Mouse (Mus musculus): ENCODE measurements at regions not wholly inside any gene's neighbourhood (a gene's known extent, or its start where the extent isn't known, plus 50 kb on each side); places are given as distances from the start of the nearest gene placed in this dataset.

DNA sequence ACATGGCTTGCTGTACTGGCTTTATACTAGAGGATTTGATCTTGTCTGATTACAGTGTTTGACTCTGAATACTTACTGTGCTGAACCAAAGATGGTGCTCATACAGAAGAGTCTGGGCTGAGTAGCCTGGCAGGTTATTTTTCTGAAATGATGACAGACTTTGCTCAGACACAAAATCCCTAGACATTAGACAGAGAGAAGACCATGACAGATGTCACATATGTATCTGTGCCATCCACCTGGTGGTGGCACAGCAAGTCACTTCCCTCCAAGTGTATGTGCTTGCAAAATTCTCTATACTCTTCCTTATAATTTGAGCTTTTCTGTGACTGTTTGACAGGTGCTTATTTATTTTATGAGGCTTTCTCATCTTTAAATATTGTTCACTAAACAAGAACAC is 80.7 kb downstream of the Gm7361 start:
- H3K9ac ChIP-seq: no peak overlapping the region
- ATAC-seq (ENCODE audit: low FRiP score, low read depth): no peak
- no peak overlapping the region for H3K27ac ChIP-seq (replicated peaks)
- H3K36me3 ChIP-seq: no peaks in the 10 kb centered on the region
- H3K4me3 ChIP-seq: no peak overlapping the region
- H3K27me3 ChIP-seq: no peaks in the 10 kb centered on the region
- no peak overlapping the region for H3K4me2 ChIP-seq
- H3K4me1 ChIP-seq (replicated peaks): no peaks in the 10 kb centered on the region
- no peaks in the 10 kb centered on the region for H3K9me3 ChIP-seq

DNA sequence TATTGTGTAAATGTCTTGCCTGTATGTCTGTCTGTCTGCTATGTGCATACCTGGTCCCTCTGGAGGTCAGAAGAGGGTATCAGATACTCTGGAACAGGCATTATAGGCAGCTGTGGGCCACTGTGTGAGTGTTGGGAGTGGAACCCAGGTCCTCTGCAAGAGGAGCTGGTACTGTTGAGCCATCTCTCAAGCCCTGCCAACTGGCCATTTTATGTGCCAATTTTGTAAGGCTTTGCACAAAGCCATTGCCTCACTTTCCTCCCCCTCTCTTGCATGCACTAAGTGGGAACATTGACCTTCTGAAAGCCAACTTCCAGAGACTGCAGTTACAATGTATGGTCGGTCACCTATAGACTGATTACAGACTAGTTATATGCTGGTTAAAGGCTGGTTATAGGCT is 81.8 kb downstream of the Gm7361 start:
- Histone ChIP-seq H3K36me3 (no peaks in the 10 kb centered on the region), H3K27ac (replicated peaks) (no peak overlapping the region), H3K9ac (no peak overlapping the region), H3K27me3 (no peaks in the 10 kb centered on the region), H3K4me2 (no peak overlapping the region), H3K9me3 (no peaks in the 10 kb centered on the region), H3K4me1 (replicated peaks) (no peaks in the 10 kb centered on the region), H3K4me3 (no peak overlapping the region)
- WGBS: 93% methylated on average over 1 of the region's 1 CpGs
- no peak for ATAC-seq (ENCODE audit: low FRiP score, low read depth)

DNA sequence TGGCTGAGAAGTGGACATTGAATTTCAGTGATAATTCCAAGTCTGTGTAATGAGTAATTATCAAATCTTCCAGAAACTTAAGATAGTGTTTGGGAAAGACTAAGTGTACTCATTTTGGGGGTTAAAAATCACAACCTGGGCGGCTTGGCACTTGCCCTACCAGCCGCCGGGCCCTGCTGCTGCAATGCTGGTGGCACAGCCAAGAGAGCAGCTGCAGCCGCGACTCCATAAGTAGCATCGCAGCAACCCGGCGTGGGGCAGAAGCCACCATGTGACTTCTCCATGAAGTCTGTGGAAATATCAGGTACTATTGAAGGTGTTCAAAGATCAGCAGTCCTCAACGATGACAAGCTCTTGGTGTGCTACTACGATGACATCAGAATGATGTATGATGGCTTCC is 97.7 kb downstream of the Gm7361 start:
- WGBS: 94% methylated on average over 10 of the region's 10 CpGs
- Histone ChIP-seq H3K4me2 (no peak overlapping the region), H3K9me3 (no peaks in the 10 kb centered on the region), H3K4me3 (no peak overlapping the region), H3K27me3 (no peaks in the 10 kb centered on the region), H3K4me1 (replicated peaks) (no peaks in the 10 kb centered on the region), H3K36me3 (no peaks in the 10 kb centered on the region), H3K27ac (replicated peaks) (no peak overlapping the region), H3K9ac (no peak overlapping the region)
- no peak for ATAC-seq (ENCODE audit: low FRiP score, low read depth)

DNA sequence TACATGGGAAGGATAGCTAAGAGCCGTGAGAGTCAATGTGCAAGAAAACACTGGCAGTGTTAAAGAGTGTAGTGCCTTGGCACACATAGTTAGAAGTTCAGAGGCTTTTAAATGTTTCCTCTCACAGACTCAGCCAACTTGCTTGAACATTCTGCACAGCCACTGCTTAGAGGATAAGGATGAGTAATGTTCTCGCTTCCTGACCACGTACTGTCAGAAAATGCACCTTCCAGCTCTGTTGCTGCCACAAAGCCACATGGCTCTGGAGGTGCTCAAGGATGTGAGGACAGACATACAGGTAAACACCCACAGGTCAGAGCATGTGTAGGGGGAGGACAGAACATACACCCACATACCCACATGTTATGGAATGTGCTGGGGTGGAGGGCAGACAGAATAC is 101.6 kb downstream of the Gm7361 start:
- ATAC-seq (ENCODE audit: low FRiP score, low read depth): no peak
- no peak overlapping the region for H3K27ac ChIP-seq (replicated peaks)
- H3K36me3 ChIP-seq: no peaks in the 10 kb centered on the region
- WGBS: 95% methylated on average over 3 of the region's 3 CpGs
- no peaks in the 10 kb centered on the region for H3K4me1 ChIP-seq (replicated peaks)
- H3K9me3 ChIP-seq: no peaks in the 10 kb centered on the region
- no peak overlapping the region for H3K4me2 ChIP-seq
- no peak overlapping the region for H3K4me3 ChIP-seq
- H3K27me3 ChIP-seq: no peaks in the 10 kb centered on the region
- no peak overlapping the region for H3K9ac ChIP-seq

DNA sequence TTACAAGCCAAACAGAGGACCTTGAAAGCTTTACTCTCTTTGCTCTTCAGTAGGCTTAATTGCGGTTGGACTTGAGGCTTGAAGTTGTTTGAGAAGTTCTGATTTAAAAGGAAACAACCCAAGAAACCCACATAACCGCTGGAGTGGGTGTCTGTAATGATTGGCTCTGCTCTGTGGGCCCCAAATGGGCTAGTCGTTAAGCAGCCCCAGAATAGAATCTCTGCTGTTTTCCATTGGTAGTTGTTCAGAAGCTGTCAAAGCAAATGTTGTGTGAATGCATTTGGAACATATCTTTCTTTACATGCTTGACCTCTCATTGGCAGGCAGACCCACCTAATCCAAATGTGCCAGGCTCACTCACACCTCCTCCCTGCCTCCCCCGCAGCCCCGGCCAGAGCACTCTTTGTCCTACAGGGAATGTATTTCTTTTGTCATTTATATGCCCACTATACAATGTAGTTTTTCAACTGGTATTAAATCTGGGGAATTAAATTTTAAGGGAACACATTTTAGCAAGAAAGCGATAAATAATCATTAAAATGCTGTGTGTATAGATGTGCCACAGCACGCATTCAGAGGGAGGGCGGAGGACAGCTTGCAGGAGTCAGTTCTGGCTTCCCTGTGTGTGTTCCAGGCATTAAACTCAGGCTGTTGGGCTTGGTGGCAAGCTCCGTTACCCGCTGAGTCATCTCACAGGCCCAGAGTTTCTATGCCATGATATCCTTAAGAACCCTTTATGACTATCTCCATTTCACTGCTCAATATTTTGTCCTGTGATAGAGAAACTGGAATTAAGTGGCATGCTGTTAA is 116.9 kb downstream of the Gm7361 start:
- 65% methylated on average over 10 of the region's 10 CpGs for WGBS
- no peak overlapping the region for H3K27ac ChIP-seq (replicated peaks)
- no peaks in the 10 kb centered on the region for H3K9me3 ChIP-seq
- H3K36me3 ChIP-seq: no peaks in the 10 kb centered on the region
- ATAC-seq (ENCODE audit: low FRiP score, low read depth): no peak
- no peak overlapping the region for H3K9ac ChIP-seq
- no peaks in the 10 kb centered on the region for H3K27me3 ChIP-seq
- no peak overlapping the region for H3K4me2 ChIP-seq
- no peaks in the 10 kb centered on the region for H3K4me1 ChIP-seq (replicated peaks)
- no peak overlapping the region for H3K4me3 ChIP-seq

DNA sequence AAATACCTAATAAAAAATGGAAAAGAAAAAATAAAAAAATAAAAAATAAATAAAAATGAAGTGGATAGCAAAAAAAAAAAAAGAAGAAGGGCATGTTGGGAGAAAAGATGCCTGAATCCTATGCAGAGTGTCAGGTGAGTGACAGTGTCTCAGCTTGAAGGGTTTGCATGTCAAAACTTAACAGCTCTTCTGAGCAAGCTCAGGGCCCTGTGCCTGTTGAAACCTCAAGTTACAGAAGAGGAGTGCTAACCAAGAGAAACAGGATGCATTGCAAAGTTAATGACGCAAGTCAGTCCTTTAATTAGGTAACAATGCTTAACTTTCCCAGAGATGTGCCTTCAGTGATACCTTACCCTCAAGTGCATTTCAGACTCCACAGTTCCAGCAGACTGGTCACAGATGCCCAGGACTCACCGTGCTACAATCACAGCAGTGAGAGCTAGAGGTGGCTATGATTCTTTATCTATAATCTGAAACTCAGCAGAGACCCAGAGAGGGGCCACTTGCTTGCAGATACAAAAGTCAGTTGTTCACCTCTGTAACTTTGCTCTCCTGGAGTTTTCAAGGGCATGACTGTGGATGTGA is 149.7 kb downstream of the Gm7361 start:
- no peak for ATAC-seq (ENCODE audit: low FRiP score, low read depth)
- WGBS: 82% methylated on average over 2 of the region's 2 CpGs

DNA sequence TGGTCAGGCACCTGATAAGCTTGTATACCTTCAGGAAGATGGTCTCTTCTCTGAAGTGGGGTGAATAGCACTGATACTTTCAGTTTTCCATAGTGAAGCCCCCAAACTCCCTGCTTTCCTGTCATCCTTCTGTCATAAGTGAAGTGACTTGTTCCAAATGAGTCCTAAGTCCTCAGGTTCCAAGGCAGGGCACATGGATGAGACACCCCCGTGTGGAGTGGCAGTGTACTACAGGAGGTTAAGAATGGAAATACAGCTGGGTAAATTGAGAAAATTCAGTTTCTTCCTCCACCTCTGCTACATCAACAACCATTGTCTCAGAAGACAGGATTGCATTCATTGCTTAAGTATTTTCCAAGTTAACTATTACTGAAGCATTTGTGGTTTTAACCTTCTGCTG is 155.7 kb downstream of the Gm7361 start:
- Histone ChIP-seq H3K9ac (no peak overlapping the region), H3K9me3 (no peaks in the 10 kb centered on the region), H3K36me3 (no peaks in the 10 kb centered on the region), H3K4me2 (no peak overlapping the region), H3K27ac (replicated peaks) (no peak overlapping the region), H3K4me1 (replicated peaks) (0 out of 2 replicates have a peak, but pooled peaks cover 2% of the 10 kb centered on the region), H3K4me3 (no peak overlapping the region), H3K27me3 (no peaks in the 10 kb centered on the region)
- 48% methylated on average over 1 of the region's 1 CpGs for WGBS
- ATAC-seq (ENCODE audit: low FRiP score, low read depth): no peak

More for the DNA sequence above, 149.7 kb downstream of the Gm7361 start:
- H3K9me3 ChIP-seq: no peaks in the 10 kb centered on the region
- H3K9ac ChIP-seq: no peak overlapping the region
- H3K4me1 ChIP-seq (replicated peaks): no peaks in the 10 kb centered on the region
- no peaks in the 10 kb centered on the region for H3K27me3 ChIP-seq
- no peak overlapping the region for H3K4me2 ChIP-seq
- no peak overlapping the region for H3K27ac ChIP-seq (replicated peaks)
- no peaks in the 10 kb centered on the region for H3K36me3 ChIP-seq
- H3K4me3 ChIP-seq: no peak overlapping the region

DNA sequence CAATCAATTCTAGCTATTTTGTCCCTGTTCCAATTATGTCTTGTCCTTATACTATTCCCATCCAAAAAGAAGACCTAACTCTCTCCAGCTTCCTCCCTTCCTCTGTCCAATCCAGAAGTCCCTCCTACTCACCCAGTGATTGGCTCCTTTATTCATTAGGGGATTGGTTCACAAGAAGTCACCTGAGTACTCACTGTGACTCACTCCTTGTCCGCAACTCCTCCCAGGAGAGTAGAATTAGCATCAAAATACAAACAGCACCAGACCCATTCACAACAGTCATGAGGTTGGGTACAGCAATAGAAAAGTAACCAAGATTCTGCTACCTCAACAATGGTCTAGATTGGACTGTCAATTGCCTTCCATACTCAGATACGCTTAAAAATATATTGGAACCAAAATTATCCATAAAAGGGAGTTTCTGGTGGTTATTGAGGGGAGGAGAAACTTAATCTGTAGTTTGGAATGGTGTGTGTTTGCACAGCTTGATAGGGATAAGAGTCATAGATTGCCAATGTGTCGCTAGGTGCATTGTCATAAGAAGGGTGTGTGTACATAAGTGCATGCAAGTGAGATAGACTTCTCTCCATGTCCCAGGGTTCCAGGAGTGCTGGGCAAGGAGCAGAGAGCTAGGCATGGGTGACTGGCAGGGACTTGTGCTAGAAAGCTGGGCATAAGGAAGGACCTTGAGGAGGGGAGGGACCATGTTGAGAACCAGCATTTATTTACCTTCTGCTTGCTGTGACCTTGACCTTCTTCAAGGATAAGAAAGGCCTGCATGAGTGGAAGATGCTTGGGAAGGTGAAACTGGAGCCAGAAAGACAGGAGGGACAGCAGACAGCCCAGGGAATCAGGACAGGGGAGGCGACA is 187.1 kb downstream of the Gm7361 start:
- no peak overlapping the region for H3K4me2 ChIP-seq
- no peaks in the 10 kb centered on the region for H3K36me3 ChIP-seq
- ATAC-seq (ENCODE audit: low FRiP score, low read depth): no peak
- WGBS: 88% methylated on average over 4 of the region's 4 CpGs
- H3K27me3 ChIP-seq: no peaks in the 10 kb centered on the region
- H3K4me3 ChIP-seq: no peak overlapping the region
- no peaks in the 10 kb centered on the region for H3K4me1 ChIP-seq (replicated peaks)
- H3K9me3 ChIP-seq: no peaks in the 10 kb centered on the region
- H3K9ac ChIP-seq: no peak overlapping the region
- H3K27ac ChIP-seq (replicated peaks): no peak overlapping the region

DNA sequence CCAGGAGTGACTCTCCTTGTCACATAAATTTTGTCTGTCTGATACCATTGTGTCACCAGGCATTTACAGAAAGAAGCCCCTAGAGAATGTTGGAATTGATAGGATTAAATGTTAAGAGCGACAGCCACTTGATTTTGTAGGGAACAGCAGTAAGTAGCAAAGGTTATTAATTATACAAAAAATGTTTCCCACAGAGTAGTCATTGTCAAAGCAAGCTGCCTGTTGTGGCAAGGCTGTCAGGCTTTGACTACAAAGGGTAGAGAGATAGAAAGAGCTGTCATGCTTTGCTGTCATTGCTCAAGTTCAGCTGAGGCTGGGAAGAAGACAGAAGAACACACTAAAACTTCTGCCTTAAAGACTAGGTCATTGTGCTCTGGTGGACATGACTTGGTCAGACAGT is 193.8 kb downstream of the Gm7361 start:
- Histone ChIP-seq H3K9ac (no peak overlapping the region), H3K9me3 (no peaks in the 10 kb centered on the region), H3K27me3 (no peaks in the 10 kb centered on the region), H3K36me3 (no peaks in the 10 kb centered on the region), H3K4me3 (no peak overlapping the region), H3K27ac (replicated peaks) (no peak overlapping the region), H3K4me1 (replicated peaks) (no peaks in the 10 kb centered on the region), H3K4me2 (no peak overlapping the region)
- 40% methylated on average over 1 of the region's 1 CpGs for WGBS
- ATAC-seq (ENCODE audit: low FRiP score, low read depth): no peak

DNA sequence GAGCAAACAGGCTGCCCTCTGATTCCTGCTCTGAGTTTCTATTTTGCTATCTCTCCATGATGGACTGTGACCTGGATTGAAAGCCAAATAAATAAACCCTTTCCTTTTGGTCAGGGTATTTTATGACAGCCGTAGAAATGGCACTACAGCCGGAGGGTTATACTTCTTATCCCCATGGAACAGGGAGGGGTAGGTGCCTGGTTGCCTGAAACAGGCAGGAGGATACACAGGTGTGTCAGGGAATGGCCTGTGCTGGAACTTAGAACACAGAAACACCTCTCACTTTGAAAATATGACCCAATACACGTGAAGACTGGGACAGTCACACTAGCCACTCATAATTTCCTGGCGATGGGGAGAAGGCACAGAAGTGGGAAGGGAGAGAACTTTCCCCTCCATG is 200.1 kb downstream of the Gm7361 start:
- 86% methylated on average over 4 of the region's 4 CpGs for WGBS
- H3K36me3 ChIP-seq: no peaks in the 10 kb centered on the region
- no peak overlapping the region for H3K4me2 ChIP-seq
- H3K9me3 ChIP-seq: no peaks in the 10 kb centered on the region
- no peaks in the 10 kb centered on the region for H3K4me1 ChIP-seq (replicated peaks)
- H3K9ac ChIP-seq: no peak overlapping the region
- no peak overlapping the region for H3K4me3 ChIP-seq
- ATAC-seq (ENCODE audit: low FRiP score, low read depth): no peak
- no peak overlapping the region for H3K27ac ChIP-seq (replicated peaks)
- H3K27me3 ChIP-seq: no peaks in the 10 kb centered on the region

DNA sequence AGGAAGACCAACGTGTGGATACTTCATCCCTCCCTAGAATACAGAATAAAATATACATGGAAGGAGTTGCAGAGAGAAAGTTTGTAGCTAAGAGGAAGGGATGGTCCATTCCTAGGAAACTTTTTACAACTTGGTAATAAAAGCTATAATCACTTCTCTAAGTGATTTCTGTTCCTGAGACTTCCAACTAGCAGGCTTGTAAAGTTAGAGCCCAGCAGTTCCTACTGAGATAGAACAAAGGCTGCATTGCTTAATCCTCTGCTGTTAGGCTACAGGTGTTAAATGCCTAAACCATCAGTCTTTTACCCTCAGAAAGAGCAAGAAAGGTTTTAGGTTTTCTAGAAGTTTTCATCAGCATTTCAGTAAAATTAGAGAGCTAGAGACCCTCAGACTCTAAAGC is 209.2 kb downstream of the Gm7361 start:
- Histone ChIP-seq H3K36me3 (no peaks in the 10 kb centered on the region), H3K9ac (no peak overlapping the region), H3K27me3 (no peaks in the 10 kb centered on the region), H3K4me1 (replicated peaks) (no peaks in the 10 kb centered on the region), H3K9me3 (no peaks in the 10 kb centered on the region), H3K4me3 (no peak overlapping the region), H3K4me2 (no peak overlapping the region), H3K27ac (replicated peaks) (no peak overlapping the region)
- no peak for ATAC-seq (ENCODE audit: low FRiP score, low read depth)
- 65% methylated on average over 1 of the region's 1 CpGs for WGBS

DNA sequence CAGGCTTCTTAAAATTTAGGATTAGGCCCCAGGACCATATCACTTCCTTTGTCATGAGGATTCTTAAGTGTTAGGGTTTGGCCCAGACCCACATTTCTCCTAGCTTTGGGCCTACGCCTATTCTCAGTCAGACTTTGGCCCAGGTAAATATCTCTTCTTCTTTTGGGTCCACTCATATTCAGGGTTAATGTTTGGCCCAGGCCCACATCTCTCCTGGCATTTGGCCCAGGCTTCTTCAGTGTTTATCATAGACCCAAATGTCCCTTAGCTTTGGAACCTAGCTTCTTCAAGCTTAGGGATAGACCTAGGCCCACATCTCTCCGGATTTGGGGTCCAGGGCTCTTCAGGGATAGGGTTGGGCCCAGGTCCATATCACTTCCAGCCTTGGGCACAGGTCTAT is 228.2 kb downstream of the Gm7361 start:
- H3K27ac ChIP-seq (replicated peaks): no peak overlapping the region
- no peak overlapping the region for H3K4me3 ChIP-seq
- H3K4me2 ChIP-seq: no peak overlapping the region
- H3K9ac ChIP-seq: no peak overlapping the region
- no peaks in the 10 kb centered on the region for H3K9me3 ChIP-seq
- ATAC-seq (ENCODE audit: low FRiP score, low read depth): no peak
- no peaks in the 10 kb centered on the region for H3K36me3 ChIP-seq
- no peaks in the 10 kb centered on the region for H3K27me3 ChIP-seq
- no peaks in the 10 kb centered on the region for H3K4me1 ChIP-seq (replicated peaks)
- 81% methylated on average over 2 of the region's 2 CpGs for WGBS
